Mouse (Mus musculus) megakaryocyte, embryonic 14.5 days (primary cell): ENCODE measurements around the gene Sowahd.

Experiments
- FLI1 ChIP-seq: IDR thresholded peaks from 2 replicates; pipeline ENCODE4 v1.6.1; 2012; ENCODE audit warnings: low read length, inconsistent platforms, mixed read lengths
- GATA1 ChIP-seq: IDR thresholded peaks from 3 replicates; pipeline ENCODE4 v1.6.1; 2012; ENCODE audit warnings: mixed read lengths, low read length, inconsistent platforms, borderline replicate concordance

DNA sequence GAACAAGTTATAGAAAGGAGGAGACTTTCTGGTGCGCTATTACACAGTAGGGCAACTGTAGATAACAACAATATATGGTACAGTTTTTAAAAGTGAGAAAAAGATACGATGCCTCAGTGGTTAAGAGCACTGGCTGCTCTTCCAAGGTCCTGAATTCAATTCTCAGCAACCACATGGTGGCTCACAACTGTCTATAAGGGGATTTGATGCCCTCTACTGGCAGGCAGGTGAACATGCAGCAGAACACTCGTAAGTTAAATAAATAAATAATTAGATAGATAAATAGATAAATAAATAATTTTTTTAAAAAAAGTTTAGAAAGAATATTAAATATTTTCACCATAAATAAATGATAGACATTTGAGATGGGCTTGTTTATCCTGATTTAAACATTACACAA, 29.6 kb upstream of the Sowahd start:
- TF ChIP-seq GATA1 = no peak
- TF ChIP-seq FLI1 = no peak
